Mouse (Mus musculus) C2C12 (cell line): ENCODE results near the gene Skiv2l.

Source experiments
- CEBPB ChIP-seq: IDR thresholded peaks from one replicate; pipeline ENCODE4 v1.6.1; 2011; ENCODE audit warnings: low read depth, mild to moderate bottlenecking, control low read depth, moderate library complexity
- CTCF ChIP-seq: IDR thresholded peaks from one replicate; pipeline ENCODE4 v1.5.1; 2011; ENCODE audit not compliant: control insufficient read depth, insufficient read depth, insufficient read length
- MYOG ChIP-seq: IDR thresholded peaks from one replicate; pipeline ENCODE4 v1.6.1; 2011; ENCODE audit not compliant: control insufficient read depth, insufficient read length; ENCODE audit errors: extremely low read depth

DNA sequence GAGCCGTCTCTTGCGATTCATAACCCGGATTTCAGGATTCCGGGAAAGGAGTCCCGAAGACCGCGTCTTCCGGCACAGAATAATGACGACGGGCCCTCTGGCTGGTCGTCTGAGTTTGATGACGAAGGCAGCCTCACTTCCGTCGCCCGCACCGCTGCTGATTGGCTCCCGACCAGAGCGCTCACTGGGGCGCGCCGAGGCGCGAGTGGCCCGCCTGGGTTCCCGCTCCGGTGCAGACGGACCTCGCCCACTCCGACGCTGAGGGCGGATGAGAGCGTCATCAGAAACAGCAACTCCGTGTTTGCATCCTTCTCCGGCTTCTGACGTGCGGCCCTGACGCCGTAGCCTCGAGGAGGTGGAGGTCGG is 13.2 kb downstream of the Skiv2l start, which contains the start of the genes Stk19 and Dxo:
- TF ChIP-seq CTCF (no peak), CEBPB (no peak), MYOG (no peak)
